11 mouse cellular contexts compared by ENCODE assay signal in genomic region chr10:91143313-91144230, GRCm38 (mm10). TPM values are rescaled to one million over a fixed set of nuclear protein-coding genes. Genes with fewer than 3 reads are reported as not detected.
DNase-seq lines count a peak whose midpoint lies in the region; ATAC-seq and TF ChIP-seq lines count a peak whose summit lies in the region.
"Had no signal": no experiment of that assay in that cellular context is flagged by ENCODE, and none has a peak within 500 bp of the region (broad histone marks: within the 10 kb centered on the region; RNA-seq: fewer than 3 reads in every experiment).

No protein-coding gene starts in this region.

- TF ChIP-seq POLR2A in limb, embryonic 14.5 days (IDR thresholded peaks at IDR 0.05; ENCODE audit: borderline replicate concordance, extremely low read depth, insufficient read depth, insufficient read length): no peak

- H3K4me3 ChIP-seq in hindbrain, embryonic 12.5 days: no peak overlapping the region
- H3K4me3 ChIP-seq in hindbrain, embryonic 10.5 days: no peak overlapping the region
- H3K4me3 ChIP-seq in midbrain, postnatal 0 days (ENCODE audit: low read depth, low read length): no peak overlapping the region
- H3K4me3 ChIP-seq in midbrain, embryonic 15.5 days: no peak overlapping the region
- no peak overlapping the region for H3K4me3 ChIP-seq in limb, embryonic 14.5 days (replicated peaks; ENCODE audit: low read length)
- H3K4me3 ChIP-seq: erythroblast, embryonic 14.5 days had no signal

- no peak for DNase-seq in hindbrain, embryonic 10.5 days (ENCODE audit: low spot score)
- no peak for DNase-seq in midbrain, postnatal 0 days (ENCODE audit: low spot score)
- DNase-seq in limb, embryonic 14.5 days (ENCODE audit: low spot score): no peak
- DNase-seq in ovary, postnatal 10 days (ENCODE audit: low spot score): no peak
- no peak for DNase-seq in cerebellum, postnatal 4 days (ENCODE audit: low spot score in 2 of 2)
- no peak for DNase-seq in retina, postnatal 1 day
- DNase-seq: lung, postnatal 14 days; thymus, adult 18-20 months had no signal

- 0 out of 2 replicates have a peak overlapping the region, but pooled peaks have one; percentile 3 for H3K27ac ChIP-seq in hindbrain, embryonic 12.5 days
- H3K27ac ChIP-seq in hindbrain, embryonic 10.5 days: no peak overlapping the region
- H3K27ac ChIP-seq in midbrain, postnatal 0 days (ENCODE audit: low read depth, low read length): no peak overlapping the region
- H3K27ac ChIP-seq in midbrain, embryonic 15.5 days: no peak overlapping the region
- H3K27ac ChIP-seq in limb, embryonic 14.5 days (replicated peaks; ENCODE audit: low read depth, low read length): no peak overlapping the region

- H3K4me2 ChIP-seq in hindbrain, embryonic 12.5 days (replicated peaks): no peak overlapping the region
- no peak overlapping the region for H3K4me2 ChIP-seq in midbrain, postnatal 0 days (ENCODE audit: low read depth, low read length, poor library complexity, severe bottlenecking)
- no peak overlapping the region for H3K4me2 ChIP-seq in midbrain, embryonic 15.5 days
- H3K4me2 ChIP-seq in limb, embryonic 14.5 days (replicated peaks; ENCODE audit: low read depth, low read length, severe bottlenecking): no peak overlapping the region

- WGBS in hindbrain, embryonic 12.5 days: 71% methylated on average over 18 of the region's 18 CpGs
- WGBS in hindbrain, embryonic 10.5 days: 77% methylated on average over 18 of the region's 18 CpGs
- 75% methylated on average over 18 of the region's 18 CpGs for WGBS in midbrain, postnatal 0 days
- WGBS in midbrain, embryonic 15.5 days: 80% methylated on average over 18 of the region's 18 CpGs
- WGBS in limb, embryonic 14.5 days: 71% methylated on average over 18 of the region's 18 CpGs

- no peak for ATAC-seq in hindbrain, embryonic 12.5 days (ENCODE audit: low FRiP score)
- no peak for ATAC-seq in midbrain, postnatal 0 days (ENCODE audit: low FRiP score)
- no peak for ATAC-seq in midbrain, embryonic 15.5 days (replicated peaks)
- peak; percentile 33; the same call in 1 of the 2 replicates for ATAC-seq in limb, embryonic 14.5 days (ENCODE audit: low FRiP score, low read depth)

- peaks cover 25% of the 10 kb centered on the region for H3K36me3 ChIP-seq in hindbrain, embryonic 12.5 days
- peaks cover 42% of the 10 kb centered on the region for H3K36me3 ChIP-seq in hindbrain, embryonic 10.5 days
- peaks cover 12% of the 10 kb centered on the region; the same call in 1 of the 2 replicates for H3K36me3 ChIP-seq in midbrain, postnatal 0 days (ENCODE audit: insufficient read depth, low read length)
- peaks cover 5% of the 10 kb centered on the region for H3K36me3 ChIP-seq in midbrain, embryonic 15.5 days (replicated peaks)
- H3K36me3 ChIP-seq in limb, embryonic 14.5 days (ENCODE audit: control insufficient read depth, insufficient read depth, low read length): peaks cover 31% of the 10 kb centered on the region

- 0 out of 2 replicates have a peak, but pooled peaks have one; percentile 16 for TF ChIP-seq CTCF in midbrain, postnatal 0 days (IDR thresholded peaks at IDR 0.05)

- no peaks in the 10 kb centered on the region for H3K27me3 ChIP-seq in hindbrain, embryonic 12.5 days
- no peaks in the 10 kb centered on the region for H3K27me3 ChIP-seq in hindbrain, embryonic 10.5 days (ENCODE audit: insufficient read depth, poor library complexity, severe bottlenecking)
- H3K27me3 ChIP-seq in midbrain, postnatal 0 days (ENCODE audit: insufficient read depth, low read length): no peaks in the 10 kb centered on the region
- H3K27me3 ChIP-seq in midbrain, embryonic 15.5 days (replicated peaks): no peaks in the 10 kb centered on the region
- no peaks in the 10 kb centered on the region for H3K27me3 ChIP-seq in limb, embryonic 14.5 days (ENCODE audit: control insufficient read depth, insufficient read depth, low read length)

- H3K9ac ChIP-seq in hindbrain, embryonic 12.5 days: no peak overlapping the region
- no peak overlapping the region for H3K9ac ChIP-seq in midbrain, postnatal 0 days (replicated peaks; ENCODE audit: low read length, poor library complexity, severe bottlenecking)
- H3K9ac ChIP-seq in midbrain, embryonic 15.5 days: no peak overlapping the region
- H3K9ac ChIP-seq in limb, embryonic 14.5 days (ENCODE audit: low read depth, low read length, severe bottlenecking): no peak overlapping the region

- H3K4me1 ChIP-seq in hindbrain, embryonic 12.5 days: no peaks in the 10 kb centered on the region
- H3K4me1 ChIP-seq in hindbrain, embryonic 10.5 days (replicated peaks): no peaks in the 10 kb centered on the region
- H3K4me1 ChIP-seq in midbrain, postnatal 0 days (ENCODE audit: insufficient read depth, low read length): no peaks in the 10 kb centered on the region
- no peaks in the 10 kb centered on the region for H3K4me1 ChIP-seq in midbrain, embryonic 15.5 days
- H3K4me1 ChIP-seq in limb, embryonic 14.5 days (ENCODE audit: control insufficient read depth, insufficient read depth, low read length): no peaks in the 10 kb centered on the region

- H3K9me3 ChIP-seq in hindbrain, embryonic 12.5 days (replicated peaks): no peaks in the 10 kb centered on the region
- no peaks in the 10 kb centered on the region for H3K9me3 ChIP-seq in hindbrain, embryonic 10.5 days
- no peaks in the 10 kb centered on the region for H3K9me3 ChIP-seq in midbrain, postnatal 0 days (ENCODE audit: low read length)
- no peaks in the 10 kb centered on the region for H3K9me3 ChIP-seq in midbrain, embryonic 15.5 days
- no peaks in the 10 kb centered on the region for H3K9me3 ChIP-seq in limb, embryonic 14.5 days (ENCODE audit: control insufficient read depth, low read length)

RNA-seq across cellular contexts. Expression of gene Slc25a3, which starts 19.7 kb away (rescaled TPM):
- 386 and 390 TPM in 2 replicates for polyA plus RNA-seq in hindbrain, embryonic 12.5 days (2016; fragmentation: Nextera tagmentation; extraction: Ambion mirVana)
- polyA plus RNA-seq in hindbrain, embryonic 10.5 days (2016; fragmentation: Nextera tagmentation; extraction: Ambion mirVana): 384 and 413 TPM in 2 replicates
- total RNA-seq in midbrain, postnatal 0 days (2014; rRNA removed): 427 and 430 TPM in 2 replicates
- polyA plus RNA-seq in midbrain, postnatal 0 days (2015; fragmentation: Nextera tagmentation; extraction: Ambion mirVana): 640 and 652 TPM in 2 replicates
- polyA plus RNA-seq in midbrain, embryonic 15.5 days (2015; fragmentation: Nextera tagmentation; extraction: Ambion mirVana): 542 and 550 TPM in 2 replicates
- 420 and 469 TPM in 2 replicates for polyA plus RNA-seq in limb, embryonic 14.5 days (2012; rRNA removed)
- polyA plus RNA-seq in limb, embryonic 14.5 days (2014; fragmentation: Nextera tagmentation; extraction: Ambion mirVana): 458 and 481 TPM in 2 replicates

RNA-seq across cellular contexts. Expression of gene Tmpo, which starts 37.5 kb away (rescaled TPM):
- polyA plus RNA-seq in hindbrain, embryonic 12.5 days (2016; fragmentation: Nextera tagmentation; extraction: Ambion mirVana): 298 and 322 TPM in 2 replicates
- polyA plus RNA-seq in hindbrain, embryonic 10.5 days (2016; fragmentation: Nextera tagmentation; extraction: Ambion mirVana): 234 and 258 TPM in 2 replicates
- 102 and 116 TPM in 2 replicates for total RNA-seq in midbrain, postnatal 0 days (2014; rRNA removed)
- 44.6 and 54.8 TPM in 2 replicates for polyA plus RNA-seq in midbrain, postnatal 0 days (2015; fragmentation: Nextera tagmentation; extraction: Ambion mirVana)
- polyA plus RNA-seq in midbrain, embryonic 15.5 days (2015; fragmentation: Nextera tagmentation; extraction: Ambion mirVana): 106 and 110 TPM in 2 replicates
- polyA plus RNA-seq in limb, embryonic 14.5 days (2012; rRNA removed): 285 and 340 TPM in 2 replicates
- polyA plus RNA-seq in limb, embryonic 14.5 days (2014; fragmentation: Nextera tagmentation; extraction: Ambion mirVana): 239 and 276 TPM in 2 replicates
